In genomic region chr12:100527753-100528152, GRCm38 (mm10) we compare ENCODE assay signal across 8 mouse cellular contexts. TPM values are rescaled to one million over a fixed set of nuclear protein-coding genes. Genes with fewer than 3 reads are reported as not detected.
A peak's percentile ranks its signal among the peaks of the same experiment; 100 is the strongest.
DNase-seq lines count a peak whose midpoint lies in the region; ATAC-seq and TF ChIP-seq lines count a peak whose summit lies in the region.

No protein-coding gene starts in this region.

- H3K27ac ChIP-seq in brown adipose tissue, adult 24 weeks (replicated peaks; ENCODE audit: low read depth, low read length): peak overlapping the region; percentile 92
- no peak overlapping the region for H3K27ac ChIP-seq in forebrain, embryonic 12.5 days
- peak overlapping the region; percentile 70 for H3K27ac ChIP-seq in heart, embryonic 16.5 days (ENCODE audit: low read length)
- no peak overlapping the region for H3K27ac ChIP-seq in liver, embryonic 11.5 days (ENCODE audit: low read depth, low read length)
- H3K27ac ChIP-seq in stomach, postnatal 0 days (replicated peaks): no peak overlapping the region

- peaks cover 34% of the 10 kb centered on the region for H3K4me1 ChIP-seq in brown adipose tissue, adult 24 weeks (ENCODE audit: control insufficient read depth, insufficient read depth, insufficient read length, low read length)
- peaks cover 24% of the 10 kb centered on the region for H3K4me1 ChIP-seq in forebrain, embryonic 12.5 days
- peaks cover 28% of the 10 kb centered on the region for H3K4me1 ChIP-seq in heart, embryonic 16.5 days (ENCODE audit: control insufficient read depth, insufficient read depth, low read length)
- H3K4me1 ChIP-seq in liver, embryonic 11.5 days (replicated peaks; ENCODE audit: control insufficient read depth, insufficient read depth, low read length): peaks cover 6% of the 10 kb centered on the region; the same call in 1 of the 2 replicates
- no peaks in the 10 kb centered on the region for H3K4me1 ChIP-seq in stomach, postnatal 0 days (replicated peaks; ENCODE audit: control insufficient read depth, insufficient read depth)

- peak; percentile 70 to 71 for DNase-seq in B cell, adult 2 months
- peak; percentile 86 for DNase-seq in kidney, postnatal 14 days
- DNase-seq in liver, embryonic 11.5 days (ENCODE audit: low spot score): no peak
- peak; percentile 52 for DNase-seq in stomach, postnatal 0 days (ENCODE audit: low spot score)

- no peaks in the 10 kb centered on the region for H3K9me3 ChIP-seq in forebrain, embryonic 12.5 days
- H3K9me3 ChIP-seq in heart, embryonic 16.5 days (replicated peaks; ENCODE audit: control insufficient read depth, low read length): no peaks in the 10 kb centered on the region
- H3K9me3 ChIP-seq in liver, embryonic 11.5 days (ENCODE audit: control insufficient read depth, low read length): no peaks in the 10 kb centered on the region
- H3K9me3 ChIP-seq in stomach, postnatal 0 days (ENCODE audit: control insufficient read depth, low read length): no peaks in the 10 kb centered on the region

- no peak overlapping the region for H3K9ac ChIP-seq in forebrain, embryonic 12.5 days
- H3K9ac ChIP-seq in heart, embryonic 16.5 days (ENCODE audit: low read length): peak overlapping the region; percentile 39; the same call in 1 of the 2 replicates
- H3K9ac ChIP-seq in liver, embryonic 11.5 days (ENCODE audit: low read depth, low read length): no peak overlapping the region
- H3K9ac ChIP-seq in stomach, postnatal 0 days (ENCODE audit: low read length): no peak overlapping the region

- ATAC-seq in forebrain, embryonic 12.5 days (ENCODE audit: low FRiP score): peak; percentile 99
- ATAC-seq in heart, embryonic 16.5 days (replicated peaks; ENCODE audit: extremely low read depth, insufficient read depth, low FRiP score): peak; percentile 93
- peak; percentile 93 for ATAC-seq in liver, embryonic 11.5 days (replicated peaks; ENCODE audit: low FRiP score)
- peak; percentile 55 for ATAC-seq in monocyte, adult 5-6 weeks (replicated peaks; ENCODE audit: insufficient number of reproducible peaks, low FRiP score, low TSS enrichment, poor library complexity, severe bottlenecking)
- peak; percentile 88 for ATAC-seq in stomach, postnatal 0 days (ENCODE audit: low FRiP score, low TSS enrichment)

- TF ChIP-seq CTCF in stomach, postnatal 0 days (IDR thresholded peaks at IDR 0.05; ENCODE audit: low read depth): no peak

- peak overlapping the region; percentile 45 for H3K4me2 ChIP-seq in forebrain, embryonic 12.5 days
- H3K4me2 ChIP-seq in heart, embryonic 16.5 days (ENCODE audit: low read depth, low read length): peak overlapping the region; percentile 61
- H3K4me2 ChIP-seq in liver, embryonic 11.5 days: 0 out of 2 replicates have a peak overlapping the region, but pooled peaks have one; percentile 44
- H3K4me2 ChIP-seq in stomach, postnatal 0 days (replicated peaks; ENCODE audit: low read depth): no peak overlapping the region; the same call in 1 of the 2 replicates

- H3K27me3 ChIP-seq in forebrain, embryonic 12.5 days: no peaks in the 10 kb centered on the region
- H3K27me3 ChIP-seq in heart, embryonic 16.5 days (ENCODE audit: control insufficient read depth, insufficient read depth, low read length): no peaks in the 10 kb centered on the region
- no peaks in the 10 kb centered on the region for H3K27me3 ChIP-seq in liver, embryonic 11.5 days (replicated peaks; ENCODE audit: control insufficient read depth, insufficient read depth, low read length)
- H3K27me3 ChIP-seq in stomach, postnatal 0 days (ENCODE audit: control insufficient read depth, insufficient read depth, low read length): no peaks in the 10 kb centered on the region

- H3K4me3 ChIP-seq in brown adipose tissue, adult 24 weeks (ENCODE audit: insufficient read depth, low read depth, low read length): peak overlapping the region; percentile 22
- peak overlapping the region; percentile 6; the same call in 1 of the 2 replicates for H3K4me3 ChIP-seq in forebrain, embryonic 12.5 days (replicated peaks)
- H3K4me3 ChIP-seq in heart, embryonic 16.5 days (ENCODE audit: low read length): peak overlapping the region; percentile 24; the same call in 1 of the 2 replicates
- H3K4me3 ChIP-seq in liver, embryonic 11.5 days (ENCODE audit: low read depth, low read length): no peak overlapping the region
- no peak overlapping the region for H3K4me3 ChIP-seq in stomach, postnatal 0 days (ENCODE audit: low read depth, low read length)

- no peaks in the 10 kb centered on the region for H3K36me3 ChIP-seq in forebrain, embryonic 12.5 days (replicated peaks)
- no peaks in the 10 kb centered on the region for H3K36me3 ChIP-seq in heart, embryonic 16.5 days (ENCODE audit: control insufficient read depth, insufficient read depth)
- H3K36me3 ChIP-seq in liver, embryonic 11.5 days (ENCODE audit: control insufficient read depth, insufficient read depth, low read length): no peaks in the 10 kb centered on the region
- H3K36me3 ChIP-seq in stomach, postnatal 0 days (ENCODE audit: control insufficient read depth, insufficient read depth, low read length): no peaks in the 10 kb centered on the region

- 8% methylated on average over 9 of the region's 9 CpGs for WGBS in forebrain, embryonic 12.5 days
- 7% methylated on average over 9 of the region's 9 CpGs for WGBS in heart, embryonic 16.5 days
- 11% methylated on average over 9 of the region's 9 CpGs for WGBS in liver, embryonic 11.5 days
- WGBS in stomach, postnatal 0 days: 15% methylated on average over 9 of the region's 9 CpGs

- no peak for TF ChIP-seq EP300 in stomach, postnatal 0 days (optimal IDR thresholded peaks at IDR 0.05)

RNA-seq across cellular contexts. Expression of gene Ttc7b, which starts 7.1 kb away (rescaled TPM):
- polyA plus RNA-seq in brown adipose tissue, adult 24 weeks (2012; ENCODE audit: insufficient read depth, insufficient read length, missing spikeins): 37.7 and 42.9 TPM in 2 replicates
- 5.1 and 5.8 TPM in 2 replicates for polyA plus RNA-seq in forebrain, embryonic 12.5 days (2016; fragmentation: Nextera tagmentation; extraction: Ambion mirVana)
- 6.7 and 7.3 TPM in 2 replicates for polyA plus RNA-seq in heart, embryonic 16.5 days (2015; fragmentation: Nextera tagmentation; extraction: Ambion mirVana)
- 5.6 and 6.2 TPM in 2 replicates for polyA plus RNA-seq in liver, embryonic 11.5 days (2014; fragmentation: Nextera tagmentation; extraction: Ambion mirVana)
- 35.7 to 65.7 TPM (median 49.1 TPM) in 3 replicates for total RNA-seq in monocyte, adult 5-6 weeks (2017)
- 2.4 and 3.4 TPM in 2 replicates for polyA plus RNA-seq in stomach, postnatal 0 days (2015; fragmentation: Nextera tagmentation; extraction: Ambion mirVana)

Comparison
In these comparisons a context has a peak if more than half of its experiments do, and no peak if none do; other contexts are left out.
1. H3K27ac ChIP-seq: peak in brown adipose tissue, adult 24 weeks (single experiment) and heart, embryonic 16.5 days (single experiment); none in forebrain, embryonic 12.5 days (single experiment), liver, embryonic 11.5 days (single experiment) and stomach, postnatal 0 days (single experiment).
2. H3K4me3 ChIP-seq: peak in brown adipose tissue, adult 24 weeks (single experiment), forebrain, embryonic 12.5 days (single experiment) and heart, embryonic 16.5 days (single experiment); none in liver, embryonic 11.5 days (single experiment) and stomach, postnatal 0 days (single experiment).
3. Peak in every context shown above with its lines, with median percentiles within 50 percentile points of each other: ATAC-seq.